ENCODE assay signal across 13 mouse cellular contexts in the genomic region with DNA sequence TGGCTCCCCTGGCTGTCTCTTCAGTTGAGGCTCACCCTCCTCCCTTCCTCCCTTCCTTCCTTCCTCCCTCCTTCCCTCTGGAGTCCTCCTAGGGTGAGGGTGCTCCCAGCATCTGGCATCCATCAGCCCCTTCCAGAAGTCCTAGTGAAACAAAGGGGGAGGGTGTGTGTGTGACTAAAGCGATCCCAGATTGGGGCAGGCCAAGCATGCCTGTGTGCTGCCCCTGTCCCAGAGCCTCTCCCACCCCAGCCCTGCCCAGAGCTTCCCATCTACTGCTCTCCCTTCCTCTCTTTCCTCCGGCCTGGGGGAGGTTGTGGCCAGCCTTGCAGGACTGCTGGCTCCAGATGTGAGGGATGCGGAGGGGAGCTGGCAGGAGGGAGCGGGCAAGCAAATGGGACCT. TPM values are rescaled to one million over a fixed set of nuclear protein-coding genes. Genes with fewer than 3 reads are reported as not detected.
DNase-seq lines count a peak whose midpoint lies in the region; ATAC-seq and TF ChIP-seq lines count a peak whose summit lies in the region.
"Had no signal": no experiment of that assay in that cellular context is flagged by ENCODE, and none has a peak within 500 bp of the region (broad histone marks: within the 10 kb centered on the region; RNA-seq: fewer than 3 reads in every experiment).

No protein-coding gene starts in this region.

- H3K9ac ChIP-seq in kidney, postnatal 0 days (ENCODE audit: low read depth, low read length): no peak overlapping the region
- no peak overlapping the region for H3K9ac ChIP-seq in embryonic facial prominence, embryonic 12.5 days
- H3K9ac ChIP-seq in limb, embryonic 14.5 days (ENCODE audit: low read depth, low read length, severe bottlenecking): no peak overlapping the region
- H3K9ac ChIP-seq: forebrain, postnatal 0 days; hindbrain, embryonic 14.5 days had no signal

- peak; percentile 75 for ATAC-seq in kidney, postnatal 0 days (replicated peaks; ENCODE audit: low FRiP score, low read depth)
- ATAC-seq in embryonic facial prominence, embryonic 12.5 days (ENCODE audit: insufficient number of reproducible peaks, insufficient read depth, low FRiP score, low TSS enrichment): peak; percentile 76
- peak; percentile 81 for ATAC-seq in limb, embryonic 14.5 days (ENCODE audit: low FRiP score, low read depth)
- no peak for ATAC-seq in activated CD4-positive, CD25-positive, alpha-beta regulatory T cell, adult 4 months
- ATAC-seq: forebrain, postnatal 0 days had no signal

- no peak for TF ChIP-seq CTCF in kidney, postnatal 0 days (IDR thresholded peaks at IDR 0.05; ENCODE audit: low read depth)

- H3K36me3 ChIP-seq in kidney, postnatal 0 days (ENCODE audit: insufficient read depth, low read length): no peaks in the 10 kb centered on the region
- no peaks in the 10 kb centered on the region for H3K36me3 ChIP-seq in embryonic facial prominence, embryonic 12.5 days
- H3K36me3 ChIP-seq in limb, embryonic 14.5 days (ENCODE audit: control insufficient read depth, insufficient read depth, low read length): no peaks in the 10 kb centered on the region

- no peak for TF ChIP-seq POLR2A in limb, embryonic 14.5 days (IDR thresholded peaks at IDR 0.05; ENCODE audit: borderline replicate concordance, extremely low read depth, insufficient read depth, insufficient read length)

- no peak overlapping the region for H3K4me3 ChIP-seq in kidney, postnatal 0 days (replicated peaks; ENCODE audit: low read depth, low read length)
- H3K4me3 ChIP-seq in embryonic facial prominence, embryonic 12.5 days: no peak overlapping the region
- no peak overlapping the region for H3K4me3 ChIP-seq in limb, embryonic 14.5 days (replicated peaks; ENCODE audit: low read length)

- H3K27me3 ChIP-seq in kidney, postnatal 0 days (ENCODE audit: insufficient read depth, low read length): no peaks in the 10 kb centered on the region
- H3K27me3 ChIP-seq in embryonic facial prominence, embryonic 12.5 days: no peaks in the 10 kb centered on the region
- H3K27me3 ChIP-seq in limb, embryonic 14.5 days (ENCODE audit: control insufficient read depth, insufficient read depth, low read length): no peaks in the 10 kb centered on the region

- no peak overlapping the region for H3K27ac ChIP-seq in kidney, postnatal 0 days
- peak overlapping the region; percentile 87 for H3K27ac ChIP-seq in embryonic facial prominence, embryonic 12.5 days
- H3K27ac ChIP-seq in limb, embryonic 14.5 days (replicated peaks; ENCODE audit: low read depth, low read length): peak overlapping the region; percentile 76
- H3K27ac ChIP-seq: hindbrain, embryonic 14.5 days had no signal

- H3K9me3 ChIP-seq in kidney, postnatal 0 days (replicated peaks; ENCODE audit: low read length): no peaks in the 10 kb centered on the region
- no peaks in the 10 kb centered on the region for H3K9me3 ChIP-seq in embryonic facial prominence, embryonic 12.5 days
- no peaks in the 10 kb centered on the region for H3K9me3 ChIP-seq in limb, embryonic 14.5 days (ENCODE audit: control insufficient read depth, low read length)

- WGBS in kidney, postnatal 0 days: 33% methylated on average over 4 of the region's 4 CpGs
- 22% methylated on average over 4 of the region's 4 CpGs for WGBS in embryonic facial prominence, embryonic 12.5 days
- WGBS in limb, embryonic 14.5 days: 20% methylated on average over 4 of the region's 4 CpGs

- peak; percentile 76 for DNase-seq in kidney, postnatal 0 days (ENCODE audit: low spot score)
- no peak for DNase-seq in kidney, adult 9 months
- DNase-seq in embryo, embryonic 11 days: peak; percentile 71
- DNase-seq in limb, embryonic 14.5 days (ENCODE audit: low spot score): peak; percentile 67
- DNase-seq in urinary bladder, postnatal 36 days (ENCODE audit: low spot score in 2 of 2): no peak
- DNase-seq: adrenal gland, postnatal 36 days; cerebellum, adult 11 months; forebrain, postnatal 0 days; layer of hippocampus, adult 9-11 months; thymus, postnatal 25 days had no signal

- peaks cover 5% of the 10 kb centered on the region; the same call in 1 of the 2 replicates for H3K4me1 ChIP-seq in kidney, postnatal 0 days (replicated peaks; ENCODE audit: insufficient read depth, low read length)
- H3K4me1 ChIP-seq in embryonic facial prominence, embryonic 12.5 days: peaks cover 32% of the 10 kb centered on the region
- H3K4me1 ChIP-seq in limb, embryonic 14.5 days (ENCODE audit: control insufficient read depth, insufficient read depth, low read length): peaks cover 30% of the 10 kb centered on the region

- H3K4me2 ChIP-seq in kidney, postnatal 0 days (ENCODE audit: low read length): no peak overlapping the region
- H3K4me2 ChIP-seq in embryonic facial prominence, embryonic 12.5 days (replicated peaks): no peak overlapping the region
- 0 out of 2 replicates have a peak overlapping the region, but pooled peaks have one; percentile 7 for H3K4me2 ChIP-seq in limb, embryonic 14.5 days (replicated peaks; ENCODE audit: low read depth, low read length, severe bottlenecking)
- H3K4me2 ChIP-seq: hindbrain, embryonic 14.5 days had no signal

RNA-seq across cellular contexts. Expression of gene Phb, which starts 35.5 kb away (rescaled TPM):
- 318 and 344 TPM in 2 replicates for polyA plus RNA-seq in kidney, postnatal 0 days (2015; fragmentation: Nextera tagmentation; extraction: Ambion mirVana)
- 229 and 231 TPM in 2 replicates for polyA plus RNA-seq in embryonic facial prominence, embryonic 12.5 days (2016; fragmentation: Nextera tagmentation; extraction: Ambion mirVana)
- polyA plus RNA-seq in limb, embryonic 14.5 days (2012; rRNA removed): 209 and 309 TPM in 2 replicates
- 226 and 227 TPM in 2 replicates for polyA plus RNA-seq in limb, embryonic 14.5 days (2014; fragmentation: Nextera tagmentation; extraction: Ambion mirVana)
- polyA plus RNA-seq in activated CD4-positive, CD25-positive, alpha-beta regulatory T cell, adult 4 months (2017; shearing (Covaris generic)): 100 to 1,000 TPM; 131 to 144 TPM

RNA-seq across cellular contexts. Expression of gene Ngfr, which starts 43.8 kb away (rescaled TPM):
- 6.2 and 7.6 TPM in 2 replicates for polyA plus RNA-seq in kidney, postnatal 0 days (2015; fragmentation: Nextera tagmentation; extraction: Ambion mirVana)
- 33.0 and 36.7 TPM in 2 replicates for polyA plus RNA-seq in embryonic facial prominence, embryonic 12.5 days (2016; fragmentation: Nextera tagmentation; extraction: Ambion mirVana)
- polyA plus RNA-seq in limb, embryonic 14.5 days (2012; rRNA removed): 52.7 and 74.9 TPM in 2 replicates
- 30.4 and 32.3 TPM in 2 replicates for polyA plus RNA-seq in limb, embryonic 14.5 days (2014; fragmentation: Nextera tagmentation; extraction: Ambion mirVana)
- polyA plus RNA-seq in activated CD4-positive, CD25-positive, alpha-beta regulatory T cell, adult 4 months (2017; shearing (Covaris generic)): not detected

Comparison
In these comparisons a context has a peak if more than half of its experiments do, and no peak if none do; other contexts are left out.
1. DNase-seq: peak in kidney, postnatal 0 days (single experiment), embryo, embryonic 11 days (single experiment) and limb, embryonic 14.5 days (single experiment); none in kidney, adult 9 months (single experiment) and urinary bladder, postnatal 36 days (0 of 2).